ENCODE assay signal across 8 mouse cellular contexts in the genomic region with DNA sequence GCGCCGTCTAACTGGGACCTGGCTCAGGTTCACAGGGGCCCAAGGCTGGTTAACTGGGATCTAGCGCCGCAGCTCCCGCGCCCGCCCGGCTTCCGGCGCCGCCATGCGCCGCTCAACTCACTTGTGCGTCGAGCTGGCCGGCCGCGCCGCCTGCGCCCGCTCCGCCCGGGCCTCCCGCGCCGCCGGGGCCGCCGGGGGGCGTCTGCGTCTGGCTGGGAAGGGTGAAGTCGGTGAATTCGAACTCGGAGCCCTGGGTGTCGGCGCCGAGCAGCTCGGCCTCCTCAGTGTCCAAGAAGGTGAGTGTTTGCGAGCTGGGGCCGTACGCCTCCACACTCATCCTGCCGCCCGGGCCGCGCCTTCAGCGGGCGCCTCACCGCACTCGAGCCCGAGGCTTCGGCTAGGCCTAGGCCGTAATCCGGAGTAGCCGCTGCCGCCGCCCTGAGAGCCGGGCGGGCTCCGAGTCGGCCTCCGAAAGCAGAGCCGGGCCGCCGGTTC. TPM values are rescaled to one million over a fixed set of nuclear protein-coding genes. Genes with fewer than 3 reads are reported as not detected.
DNase-seq lines count a peak whose midpoint lies in the region; ATAC-seq and TF ChIP-seq lines count a peak whose summit lies in the region.

No protein-coding gene starts in this region.

- peak overlapping the region; percentile 86 for H3K27ac ChIP-seq in embryonic facial prominence, embryonic 14.5 days (replicated peaks; ENCODE audit: low read depth, low read length)
- H3K27ac ChIP-seq in liver, embryonic 15.5 days (replicated peaks): peak overlapping the region; percentile 96
- H3K27ac ChIP-seq in stomach, postnatal 0 days (replicated peaks): peak overlapping the region; percentile 92

- no peaks in the 10 kb centered on the region for H3K27me3 ChIP-seq in embryonic facial prominence, embryonic 14.5 days (replicated peaks; ENCODE audit: control insufficient read depth, insufficient read depth, low read length)
- H3K27me3 ChIP-seq in liver, embryonic 15.5 days: no peaks in the 10 kb centered on the region
- no peaks in the 10 kb centered on the region for H3K27me3 ChIP-seq in stomach, postnatal 0 days (ENCODE audit: control insufficient read depth, insufficient read depth, low read length)

- peak overlapping the region; percentile 100 for H3K4me2 ChIP-seq in embryonic facial prominence, embryonic 14.5 days (ENCODE audit: low read depth, low read length)
- peak overlapping the region; percentile 95 for H3K4me2 ChIP-seq in liver, embryonic 15.5 days
- H3K4me2 ChIP-seq in stomach, postnatal 0 days (replicated peaks; ENCODE audit: low read depth): peak overlapping the region; percentile 94

- TF ChIP-seq CTCF in stomach, postnatal 0 days (IDR thresholded peaks at IDR 0.05; ENCODE audit: low read depth): no peak; the same call in 1 of the 2 replicates

- WGBS in embryonic facial prominence, embryonic 14.5 days: under 1% methylated on average over 24 of the region's 64 CpGs
- 0% methylated on average over 64 of the region's 64 CpGs for WGBS in liver, embryonic 15.5 days (ENCODE audit: insufficient replicate concordance)
- 0% methylated on average over 48 of the region's 64 CpGs for WGBS in stomach, postnatal 0 days

- no peaks in the 10 kb centered on the region for H3K9me3 ChIP-seq in embryonic facial prominence, embryonic 14.5 days (ENCODE audit: control insufficient read depth, low read length)
- no peaks in the 10 kb centered on the region for H3K9me3 ChIP-seq in liver, embryonic 15.5 days (replicated peaks)
- no peaks in the 10 kb centered on the region for H3K9me3 ChIP-seq in stomach, postnatal 0 days (ENCODE audit: control insufficient read depth, low read length)

- H3K4me1 ChIP-seq in embryonic facial prominence, embryonic 14.5 days (ENCODE audit: control insufficient read depth, insufficient read depth, low read length): peaks cover 26% of the 10 kb centered on the region
- H3K4me1 ChIP-seq in liver, embryonic 15.5 days (replicated peaks): peaks cover 91% of the 10 kb centered on the region
- H3K4me1 ChIP-seq in stomach, postnatal 0 days (replicated peaks; ENCODE audit: control insufficient read depth, insufficient read depth): peaks cover 11% of the 10 kb centered on the region; the same call in 1 of the 2 replicates

- TF ChIP-seq EP300 in stomach, postnatal 0 days (optimal IDR thresholded peaks at IDR 0.05): no peak

- peak overlapping the region; percentile 98 for H3K9ac ChIP-seq in embryonic facial prominence, embryonic 14.5 days (ENCODE audit: low read depth, low read length)
- H3K9ac ChIP-seq in liver, embryonic 15.5 days: peak overlapping the region; percentile 98
- H3K9ac ChIP-seq in stomach, postnatal 0 days (ENCODE audit: low read length): peak overlapping the region; percentile 97

- H3K36me3 ChIP-seq in embryonic facial prominence, embryonic 14.5 days (ENCODE audit: control insufficient read depth, insufficient read depth, low read length): peaks cover 13% of the 10 kb centered on the region
- peaks cover 32% of the 10 kb centered on the region for H3K36me3 ChIP-seq in liver, embryonic 15.5 days (replicated peaks)
- H3K36me3 ChIP-seq in stomach, postnatal 0 days (ENCODE audit: control insufficient read depth, insufficient read depth, low read length): peaks cover 6% of the 10 kb centered on the region; the same call in 1 of the 2 replicates

- peak; percentile 45 for DNase-seq in adrenal gland, postnatal 25 days
- no peak for DNase-seq in adrenal gland, adult 2 months
- DNase-seq in 3T3-L1 (ENCODE audit: low read depth, low spot score): peak; percentile 45
- no peak for DNase-seq in embryonic facial prominence, embryonic 14.5 days (ENCODE audit: low spot score)
- DNase-seq in induced T-regulatory cell, adult 2 months (ENCODE audit: low read depth): peak; percentile 71
- DNase-seq in stomach, postnatal 0 days (ENCODE audit: low spot score): no peak

- peak overlapping the region; percentile 100 for H3K4me3 ChIP-seq in embryonic facial prominence, embryonic 14.5 days (ENCODE audit: low read depth, low read length)
- H3K4me3 ChIP-seq in liver, embryonic 15.5 days (replicated peaks): peak overlapping the region; percentile 89
- H3K4me3 ChIP-seq in stomach, postnatal 0 days (ENCODE audit: low read depth, low read length): peak overlapping the region; percentile 94

- ATAC-seq in embryonic facial prominence, embryonic 14.5 days (ENCODE audit: low read depth): peak; percentile 41
- peak; percentile 41 for ATAC-seq in liver, embryonic 15.5 days (ENCODE audit: insufficient read depth)
- peak; percentile 53 for ATAC-seq in stomach, postnatal 0 days (ENCODE audit: low FRiP score, low TSS enrichment)
- no peak for ATAC-seq in megakaryocyte-erythroid progenitor cell, adult 5-6 weeks (replicated peaks; ENCODE audit: low FRiP score, low TSS enrichment, poor library complexity, severe bottlenecking)

RNA-seq across cellular contexts. Expression of gene Upf1, which starts 0.4 kb away (rescaled TPM):
- 71.3 and 76.9 TPM in 2 replicates for total RNA-seq in adrenal gland, postnatal 25 days (2021)
- 10 to 100 TPM; 60.0 to 60.5 TPM for total RNA-seq in adrenal gland, adult 2 months (2021)
- polyA plus RNA-seq in adrenal gland, adult 2 months (2012; rRNA removed): 45.1 and 53.3 TPM in 2 replicates
- polyA plus RNA-seq in embryonic facial prominence, embryonic 14.5 days (2014; fragmentation: Nextera tagmentation; extraction: Ambion mirVana): 18.9 and 19.1 TPM in 2 replicates
- polyA plus RNA-seq in liver, embryonic 15.5 days (2015; fragmentation: Nextera tagmentation; extraction: Ambion mirVana): 9.7 and 10.6 TPM in 2 replicates
- polyA plus RNA-seq in stomach, postnatal 0 days (2015; fragmentation: Nextera tagmentation; extraction: Ambion mirVana): 9.5 and 9.6 TPM in 2 replicates
- total RNA-seq in megakaryocyte-erythroid progenitor cell, adult 5-6 weeks (2014; fragmentation: Nextera tagmentation): 44.1 and 46.9 TPM in 2 replicates
- total RNA-seq in megakaryocyte-erythroid progenitor cell, adult 5-6 weeks (2017): 26.7 and 46.7 TPM in 2 replicates

RNA-seq across cellular contexts. Expression of gene Comp, which starts 20.7 kb away (rescaled TPM):
- total RNA-seq in adrenal gland, postnatal 25 days (2021): 0.27 TPM in 1 of 2 replicates, not detected in the other
- total RNA-seq in adrenal gland, adult 2 months (2021): under 1 TPM; 0.14 to 0.35 TPM
- polyA plus RNA-seq in adrenal gland, adult 2 months (2012; rRNA removed): 0.38 and 0.44 TPM in 2 replicates
- polyA plus RNA-seq in embryonic facial prominence, embryonic 14.5 days (2014; fragmentation: Nextera tagmentation; extraction: Ambion mirVana): 9.5 and 9.9 TPM in 2 replicates
- polyA plus RNA-seq in liver, embryonic 15.5 days (2015; fragmentation: Nextera tagmentation; extraction: Ambion mirVana): 1.3 and 2.1 TPM in 2 replicates
- 0.15 and 0.42 TPM in 2 replicates for polyA plus RNA-seq in stomach, postnatal 0 days (2015; fragmentation: Nextera tagmentation; extraction: Ambion mirVana)
- 0.15 and 1.2 TPM in 2 replicates for total RNA-seq in megakaryocyte-erythroid progenitor cell, adult 5-6 weeks (2014; fragmentation: Nextera tagmentation)
- total RNA-seq in megakaryocyte-erythroid progenitor cell, adult 5-6 weeks (2017): 2.3 TPM in 1 of 2 replicates, not detected in the other

RNA-seq across cellular contexts. Expression of gene Gdf1, which starts 23.1 kb away (rescaled TPM):
- total RNA-seq in adrenal gland, postnatal 25 days (2021): 2.0 TPM in 1 of 2 replicates, not detected in the other
- total RNA-seq in adrenal gland, adult 2 months (2021): under 1 TPM in 1 of 2 experiments, not detected in 1; 0.41 TPM
- polyA plus RNA-seq in adrenal gland, adult 2 months (2012; rRNA removed): 7.9 and 9.8 TPM in 2 replicates
- 1.7 TPM in 1 of 2 replicates, not detected in the other for polyA plus RNA-seq in embryonic facial prominence, embryonic 14.5 days (2014; fragmentation: Nextera tagmentation; extraction: Ambion mirVana)
- polyA plus RNA-seq in liver, embryonic 15.5 days (2015; fragmentation: Nextera tagmentation; extraction: Ambion mirVana): 0.10 and 0.26 TPM in 2 replicates
- 0.53 TPM in 2 replicates for polyA plus RNA-seq in stomach, postnatal 0 days (2015; fragmentation: Nextera tagmentation; extraction: Ambion mirVana)
- not detected in 2 replicates for total RNA-seq in megakaryocyte-erythroid progenitor cell, adult 5-6 weeks (2014; fragmentation: Nextera tagmentation)
- total RNA-seq in megakaryocyte-erythroid progenitor cell, adult 5-6 weeks (2017): not detected in 2 replicates

RNA-seq across cellular contexts. Expression of gene Cers1, which starts 37.1 kb away (rescaled TPM):
- total RNA-seq in adrenal gland, postnatal 25 days (2021): 2.9 and 3.4 TPM in 2 replicates
- 1 to 10 TPM; 2.5 to 3.8 TPM for total RNA-seq in adrenal gland, adult 2 months (2021)
- polyA plus RNA-seq in adrenal gland, adult 2 months (2012; rRNA removed): 4.9 and 5.2 TPM in 2 replicates
- polyA plus RNA-seq in embryonic facial prominence, embryonic 14.5 days (2014; fragmentation: Nextera tagmentation; extraction: Ambion mirVana): 10.0 and 10.7 TPM in 2 replicates
- 0.13 and 0.25 TPM in 2 replicates for polyA plus RNA-seq in liver, embryonic 15.5 days (2015; fragmentation: Nextera tagmentation; extraction: Ambion mirVana)
- 2.0 and 2.6 TPM in 2 replicates for polyA plus RNA-seq in stomach, postnatal 0 days (2015; fragmentation: Nextera tagmentation; extraction: Ambion mirVana)
- total RNA-seq in megakaryocyte-erythroid progenitor cell, adult 5-6 weeks (2014; fragmentation: Nextera tagmentation): not detected in 2 replicates
- not detected in 2 replicates for total RNA-seq in megakaryocyte-erythroid progenitor cell, adult 5-6 weeks (2017)

RNA-seq across cellular contexts. Expression of gene Cope, which starts 50.4 kb away (rescaled TPM):
- total RNA-seq in adrenal gland, postnatal 25 days (2021): 184 and 238 TPM in 2 replicates
- total RNA-seq in adrenal gland, adult 2 months (2021): 100 to 1,000 TPM; 203 to 233 TPM
- 491 and 579 TPM in 2 replicates for polyA plus RNA-seq in adrenal gland, adult 2 months (2012; rRNA removed)
- polyA plus RNA-seq in embryonic facial prominence, embryonic 14.5 days (2014; fragmentation: Nextera tagmentation; extraction: Ambion mirVana): 314 and 345 TPM in 2 replicates
- polyA plus RNA-seq in liver, embryonic 15.5 days (2015; fragmentation: Nextera tagmentation; extraction: Ambion mirVana): 190 and 246 TPM in 2 replicates
- 347 and 366 TPM in 2 replicates for polyA plus RNA-seq in stomach, postnatal 0 days (2015; fragmentation: Nextera tagmentation; extraction: Ambion mirVana)
- total RNA-seq in megakaryocyte-erythroid progenitor cell, adult 5-6 weeks (2014; fragmentation: Nextera tagmentation): 127 and 153 TPM in 2 replicates
- total RNA-seq in megakaryocyte-erythroid progenitor cell, adult 5-6 weeks (2017): 56.3 and 64.1 TPM in 2 replicates

Comparison
In these comparisons a context has a peak if more than half of its experiments do, and no peak if none do; other contexts are left out.
1. DNase-seq: peak in adrenal gland, postnatal 25 days (single experiment), 3T3-L1 (single experiment) and induced T-regulatory cell, adult 2 months (single experiment); none in adrenal gland, adult 2 months (single experiment), embryonic facial prominence, embryonic 14.5 days (single experiment) and stomach, postnatal 0 days (single experiment).
2. Peak in every context shown above with its lines, with median percentiles within 50 percentile points of each other: H3K27ac ChIP-seq, H3K4me2 ChIP-seq, H3K4me3 ChIP-seq and H3K9ac ChIP-seq.